Mouse (Mus musculus): ENCODE measurements around the gene Nat8. TPM values are rescaled to one million over a fixed set of nuclear protein-coding genes. Genes with fewer than 3 reads are reported as not detected.

The Nat8 gene
- not detected for total RNA-seq (2023)

GRCm38 (mm10) chr6:85831796-85832321 lies at the start of gene Nat8:
TSS of gene Nat8 (minus strand) at chr6:85832082.

GRCm38 (mm10) chr6:85869006-85869405 lies 37.1 kb upstream of the Nat8 start, which contains the start of gene Nat8f2:
TSS of gene Nat8f2 (minus strand) at chr6:85869158.

GRCm38 (mm10) chr6:85820837-85821236 lies 11.0 kb downstream of the Nat8 start, which contains the start of the genes Nat8f6 and Nat8f5:
TSS of gene Nat8f6 (minus strand) at chr6:85820954.
TSS of gene Nat8f5 (minus strand) at chr6:85820972.

Other genes with a start within 250 kb of the Nat8 start
- gene Alms1, start 244.6 kb downstream of the Nat8 start, total RNA-seq (2023) = 1 to 10 TPM; 8.7 to 9.8 TPM
- gene Nat8f7, start 118.9 kb downstream of the Nat8 start, total RNA-seq (2023) = not detected
- gene Nat8f3, start 66.3 kb downstream of the Nat8 start, total RNA-seq (2023) = not detected
- not detected for gene Nat8f6, start 11.1 kb downstream of the Nat8 start, total RNA-seq (2023)
- gene Nat8f5, start 11.1 kb downstream of the Nat8 start, total RNA-seq (2023) = not detected
- gene Nat8f2, start 37.1 kb upstream of the Nat8 start, total RNA-seq (2023) = not detected
- gene Nat8f4, start 72.8 kb upstream of the Nat8 start, total RNA-seq (2023) = under 1 TPM; 0.85 to 0.86 TPM
- 1 to 10 TPM; 6.1 to 8.4 TPM for gene Tprkb, start 79.8 kb upstream of the Nat8 start, total RNA-seq (2023)
- gene Nat8f1, start 83.6 kb upstream of the Nat8 start, total RNA-seq (2023) = 1 to 10 TPM in 1 of 2 experiments, under 1 TPM in 1; 0.95 to 2.8 TPM
- 100 to 1,000 TPM; 103 to 125 TPM for gene Dusp11, start 129.6 kb upstream of the Nat8 start, total RNA-seq (2023)
- gene Figla, start 184.1 kb upstream of the Nat8 start, total RNA-seq (2023) = not detected
- gene Add2, start 196.6 kb upstream of the Nat8 start, total RNA-seq (2023) = 10 to 100 TPM; 17.5 to 23.9 TPM